Mouse (Mus musculus) right cerebral cortex, postnatal 4 days (tissue): ENCODE data around the gene Atp5g2.
"Not testable (repeated sequence)": the region's sequence is repeated elsewhere in the genome, so short reads cannot be mapped to it uniquely, and the experiment has no call there.

Experiments used
- DNase-seq: peaks from one replicate; pipeline ENCODE4 v3.0.0-alpha.2; 2022

Gene Atp5g2

GRCm38 (mm10) chr15:102665494-102665893 lies 6.7 kb downstream of the Atp5g2 start:
- peak; percentile 53 for DNase-seq

GRCm38 (mm10) chr15:102663825-102664224 lies 8.3 kb downstream of the Atp5g2 start:
- no peak for DNase-seq

GRCm38 (mm10) chr15:102662601-102663000 lies 9.6 kb downstream of the Atp5g2 start:
- not testable (repeated sequence) for DNase-seq

GRCm38 (mm10) chr15:102657926-102658381 lies 14.2 kb downstream of the Atp5g2 start:
- DNase-seq, result no peak

- DNase-seq, result no peak
These were observed 15.5 kb downstream of the Atp5g2 start for GRCm38 (mm10) chr15:102656658-102657057.

- not testable (repeated sequence) for DNase-seq
These were observed 20.1 kb downstream of the Atp5g2 start for GRCm38 (mm10) chr15:102651928-102652660.

GRCm38 (mm10) chr15:102651107-102651506 lies 21.0 kb downstream of the Atp5g2 start:
- DNase-seq, result no peak

GRCm38 (mm10) chr15:102635817-102636216 lies 36.3 kb downstream of the Atp5g2 start:
- DNase-seq, result peak; percentile 16

- DNase-seq, result no peak
These were observed 37.5 kb downstream of the Atp5g2 start for GRCm38 (mm10) chr15:102634684-102635083.

GRCm38 (mm10) chr15:102625687-102626055 lies 46.5 kb downstream of the Atp5g2 start:
- peak; percentile 48 for DNase-seq

GRCm38 (mm10) chr15:102624970-102625686 lies 47.0 kb downstream of the Atp5g2 start, which contains the start of the genes Gm28047 and Atf7:
Gene Gm28047 (minus strand): TSS chr15:102625067.
Gene Atf7 (minus strand): TSS chr15:102625464.
- peak; percentile 100 for DNase-seq

GRCm38 (mm10) chr15:102624291-102624969 lies 47.7 kb downstream of the Atp5g2 start:
- DNase-seq, result no peak

- DNase-seq, result no peak
These were observed 49.0 kb downstream of the Atp5g2 start for GRCm38 (mm10) chr15:102623121-102623520.

- no peak for DNase-seq
These were observed 49.6 kb downstream of the Atp5g2 start for GRCm38 (mm10) chr15:102622536-102622935.

GRCm38 (mm10) chr15:102620765-102621164 lies 51.4 kb downstream of the Atp5g2 start:
- DNase-seq, result no peak

GRCm38 (mm10) chr15:102619486-102619885 lies 52.7 kb downstream of the Atp5g2 start:
- DNase-seq, result no peak

- DNase-seq, result no peak
These were observed 54.5 kb downstream of the Atp5g2 start for GRCm38 (mm10) chr15:102617654-102618053.

- no peak for DNase-seq
These were observed 56.0 kb downstream of the Atp5g2 start for GRCm38 (mm10) chr15:102616174-102616573.

- no peak for DNase-seq
These were observed 57.9 kb downstream of the Atp5g2 start for GRCm38 (mm10) chr15:102614224-102614623.

GRCm38 (mm10) chr15:102612966-102613365 lies 59.2 kb downstream of the Atp5g2 start:
- DNase-seq, result no peak
